Mouse (Mus musculus) B cell, adult 62 days (primary cell): ENCODE measurements around the gene Ccl17. TPM values are rescaled to one million over a fixed set of nuclear protein-coding genes. Genes with fewer than 3 reads are reported as not detected.

Source experiments
- total RNA-seq: library from RNA; stranded (reverse); gene quantifications from 4 replicates; pipeline ENCODE4 v1.2.4, GENCODE M21; 2023

The Ccl17 gene
- not detected in 4 replicates for total RNA-seq

DNA sequence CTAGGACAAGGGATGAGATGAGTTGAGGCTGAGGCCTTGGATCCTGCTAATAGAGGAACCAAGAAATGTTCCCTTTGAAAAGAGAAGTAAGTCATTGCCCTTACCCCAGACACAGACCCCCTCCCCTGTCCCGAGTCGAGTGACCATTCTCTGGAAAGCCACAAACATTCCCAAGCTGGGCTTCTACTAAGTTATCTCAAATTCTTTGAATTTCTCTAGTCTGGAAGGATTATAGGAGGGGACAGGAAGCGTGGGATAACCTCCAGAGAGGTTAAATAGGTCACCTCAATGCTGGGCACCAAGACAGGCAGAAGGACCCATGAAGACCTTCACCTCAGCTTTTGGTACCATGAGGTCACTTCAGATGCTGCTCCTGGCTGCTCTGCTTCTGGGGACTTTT, at the start of gene Ccl17:
Ccl17 (plus strand) TSS at position 301 of the 400 bp plus-strand sequence.

DNA sequence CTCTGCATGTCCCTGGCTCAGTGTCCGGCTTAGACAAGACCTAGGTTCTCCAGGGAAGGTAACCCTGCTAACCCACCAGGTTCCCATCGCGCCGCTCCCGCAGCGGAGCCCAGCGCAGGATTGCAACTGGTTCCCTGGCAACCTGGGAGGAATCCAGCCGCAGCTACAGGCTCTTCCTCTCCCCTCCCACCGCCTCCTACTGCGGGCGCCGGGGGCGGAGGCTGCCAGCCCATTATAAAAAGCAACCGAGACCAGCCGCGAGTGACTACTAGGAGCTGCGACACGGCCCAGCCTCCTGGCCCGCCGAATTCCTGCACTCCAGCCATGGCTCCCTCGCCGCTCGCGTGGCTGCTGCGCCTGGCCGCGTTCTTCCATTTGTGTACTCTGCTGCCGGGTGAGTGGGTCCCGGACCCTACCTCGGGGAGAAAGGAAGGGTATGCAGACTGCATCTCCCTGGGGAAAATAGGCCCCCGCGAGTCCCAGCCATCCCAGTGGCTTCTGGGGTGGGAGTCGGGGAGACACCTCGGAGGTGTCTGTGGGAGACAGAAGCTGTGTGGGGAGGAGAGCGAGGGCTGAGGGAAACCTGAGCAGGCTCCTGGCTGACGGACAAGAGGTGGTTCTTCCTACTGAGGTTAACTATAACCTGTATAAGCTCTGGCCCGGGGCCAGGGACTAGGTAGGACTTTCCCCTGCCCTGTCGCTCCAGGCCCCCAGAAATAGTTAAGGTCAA, 38.1 kb upstream of the Ccl17 start, which contains the start of gene Cx3cl1:
Cx3cl1 (plus strand) TSS at position 69 of the 730 bp plus-strand sequence.

DNA sequence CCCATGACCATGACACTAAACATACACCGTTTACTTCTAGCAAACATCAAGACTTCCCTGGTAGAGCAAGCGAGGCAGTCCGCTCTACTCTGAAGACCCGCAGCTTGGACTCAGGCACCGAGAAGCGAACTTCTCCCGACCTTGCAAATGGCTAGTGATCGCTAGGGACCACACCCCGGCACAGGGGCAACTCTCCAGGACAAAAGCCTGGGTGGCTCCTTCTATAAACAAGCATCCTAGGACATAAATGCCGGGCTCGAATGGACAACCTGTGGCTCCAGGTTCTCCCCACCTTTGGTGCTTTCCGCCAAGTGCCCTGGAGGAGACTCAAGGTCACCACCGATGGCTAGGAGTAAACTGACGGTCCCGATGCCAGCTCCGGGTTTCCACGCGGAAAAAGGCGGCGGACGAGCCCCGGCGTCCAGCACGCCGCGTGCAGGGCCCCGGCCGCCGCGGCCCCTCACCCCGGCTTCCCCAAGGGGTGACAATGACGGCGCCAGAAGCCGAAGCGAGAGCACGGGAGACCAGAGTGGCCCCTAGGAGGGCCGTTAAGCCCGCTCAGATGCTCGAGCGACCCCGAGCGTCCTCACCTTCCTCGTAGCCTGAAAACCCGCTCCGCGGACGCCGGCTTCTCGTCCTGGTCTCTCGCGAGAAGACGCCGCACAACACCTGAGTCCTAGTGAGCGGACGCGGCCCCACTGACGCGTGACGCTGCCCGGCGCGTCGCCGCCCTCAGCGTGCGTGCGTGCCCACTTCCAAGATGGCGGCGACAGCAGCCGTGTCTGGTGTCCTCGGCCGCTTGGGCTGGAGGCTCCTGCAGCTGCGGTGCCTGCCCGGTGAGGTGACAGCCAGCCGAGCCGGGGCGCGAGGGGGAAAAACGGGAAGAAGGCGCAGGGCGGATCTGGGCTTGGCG, 27.7 kb downstream of the Ccl17 start, which contains the start of the genes Coq9 and Ciapin1:
Coq9 (plus strand) TSS at position 660 of the 913 bp plus-strand sequence.
Ciapin1 (minus strand) TSS at position 697 of the 913 bp plus-strand sequence.

DNA sequence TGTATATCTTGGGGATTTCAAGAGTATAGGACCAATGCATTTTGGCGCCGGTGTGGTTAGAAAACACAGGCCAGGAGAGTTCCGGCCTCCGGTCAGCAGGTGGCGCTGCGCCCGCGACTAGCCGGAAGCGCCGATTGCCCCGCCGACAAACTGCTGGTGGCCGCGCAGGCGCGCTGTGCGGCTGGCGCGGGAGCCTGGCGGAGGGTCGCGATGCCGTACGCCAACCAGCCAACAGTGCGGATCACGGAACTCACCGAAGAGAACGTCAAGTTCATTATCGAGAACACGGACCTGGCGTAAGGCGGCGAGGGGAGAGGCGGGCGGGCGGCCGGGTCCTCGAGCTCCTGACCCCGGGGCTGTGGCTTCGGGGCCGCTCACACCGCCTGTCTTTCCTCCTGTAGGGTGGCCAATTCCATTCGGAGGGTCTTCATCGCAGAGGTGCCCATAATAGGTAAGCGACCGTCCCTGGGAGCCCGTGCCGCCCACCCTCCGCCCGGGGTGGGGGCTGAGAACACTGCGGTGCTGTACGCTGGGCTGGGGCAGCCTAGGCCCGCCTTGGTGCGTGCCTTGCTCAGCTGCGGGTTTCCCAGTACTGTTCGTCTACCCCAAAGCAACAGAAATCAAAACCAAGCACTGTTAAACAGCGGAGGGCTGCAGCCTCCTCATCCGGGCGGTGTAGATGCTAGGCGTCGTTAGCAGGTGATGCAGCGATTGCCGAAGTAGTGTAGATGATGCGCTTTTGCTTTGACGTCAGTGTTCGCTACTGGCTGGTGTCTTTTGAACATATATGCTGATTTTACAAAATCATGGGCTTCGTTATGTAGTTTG, 47.3 kb downstream of the Ccl17 start, which contains the start of gene Polr2c:
Polr2c (plus strand) TSS at position 105 of the 828 bp plus-strand sequence.

Other genes starting within 250 kb of the Ccl17 start
- 26.0 to 30.1 TPM (median 27.9 TPM) in 4 replicates for gene Rspry1, start 208.5 kb upstream of the Ccl17 start, total RNA-seq
- 28.7 to 35.8 TPM (median 32.3 TPM) in 4 replicates for gene Fam192a, start 208.5 kb upstream of the Ccl17 start, total RNA-seq
- gene Arl2bp, start 143.9 kb upstream of the Ccl17 start, total RNA-seq, result 92.4 to 105 TPM (median 99.9 TPM) in 4 replicates
- not detected in 4 replicates for gene Pllp, start 114.2 kb upstream of the Ccl17 start, total RNA-seq
- gene Ccl22, start 64.9 kb upstream of the Ccl17 start, total RNA-seq, result not detected in 4 replicates
- gene Cx3cl1, start 38.4 kb upstream of the Ccl17 start, total RNA-seq, result not detected in 4 replicates
- 30.1 to 35.6 TPM (median 31.6 TPM) in 4 replicates for gene Coq9, start 27.9 kb downstream of the Ccl17 start, total RNA-seq
- 48.5 to 59.1 TPM (median 57.3 TPM) in 4 replicates for gene Ciapin1, start 27.9 kb downstream of the Ccl17 start, total RNA-seq
- gene Polr2c, start 47.0 kb downstream of the Ccl17 start, total RNA-seq, result 58.3 to 64.2 TPM (median 61.4 TPM) in 4 replicates
- 2.9 to 3.8 TPM (median 3.3 TPM) in 4 replicates for gene Dok4, start 65.9 kb downstream of the Ccl17 start, total RNA-seq
- gene Ccdc102a, start 107.6 kb downstream of the Ccl17 start, total RNA-seq, result 0.52 to 1.2 TPM (median 0.77 TPM) in 4 replicates
- 0.55 to 1.2 TPM (median 0.99 TPM) in 4 replicates for gene Adgrg5, start 113.2 kb downstream of the Ccl17 start, total RNA-seq
- 4.0 to 13.3 TPM (median 7.5 TPM) in 4 replicates for gene Adgrg1, start 164.3 kb downstream of the Ccl17 start, total RNA-seq
- 0.21 TPM in 1 of 4 replicates, not detected in the others for gene Adgrg3, start 207.2 kb downstream of the Ccl17 start, total RNA-seq
- gene Drc7, start 244.7 kb downstream of the Ccl17 start, total RNA-seq, result not detected in 4 replicates